Mouse (Mus musculus) thymus, adult 2 months (tissue): ENCODE data around the gene Wwc2.

Source experiments
- CTCF ChIP-seq: fragments of 200-500 bp; IDR thresholded peaks from 2 replicates; pipeline ENCODE4 v1.5.1; 2012; ENCODE audit warnings: mild to moderate bottlenecking, control low read depth, low read length, moderate library complexity, borderline replicate concordance; ENCODE audit not compliant: control insufficient read depth, poor library complexity, insufficient read depth; ENCODE audit errors: extremely low read depth
- POLR2A ChIP-seq: fragments of 200-500 bp; IDR thresholded peaks from 2 replicates; pipeline ENCODE4 v1.6.1; 2012; ENCODE audit warnings: mild to moderate bottlenecking, low read length, control low read depth, moderate library complexity; ENCODE audit not compliant: control insufficient read depth, poor library complexity, insufficient read depth; ENCODE audit errors: extremely low read depth

DNA sequence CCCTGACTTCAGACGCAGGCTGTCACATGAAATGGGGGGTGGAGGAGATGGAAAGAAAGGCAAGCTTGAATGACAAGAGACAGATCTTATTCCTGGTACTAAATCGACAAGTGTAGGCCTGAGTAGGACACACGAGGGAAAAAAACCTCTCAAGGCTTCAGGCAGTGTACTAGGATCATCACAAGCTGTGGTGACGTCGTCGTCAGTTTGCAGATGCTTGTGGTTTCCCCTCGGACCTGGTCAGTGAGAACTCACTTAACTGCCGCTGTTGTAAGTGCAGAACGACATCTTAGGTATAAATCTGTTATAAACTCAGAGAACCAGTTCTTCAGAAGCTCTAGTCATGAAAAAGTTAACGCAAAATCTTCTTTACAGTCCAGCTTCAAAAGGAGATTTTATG is 67.9 kb downstream of the Wwc2 start:
- TF ChIP-seq CTCF (no peak), POLR2A (no peak)
